Mouse (Mus musculus) E14TG2a.4 (cell line): ENCODE results near the gene Bscl2.

Source experiments
- CTCF ChIP-seq: conservative IDR thresholded peaks from 2 replicates; pipeline ENCODE4 v1.5.1; 2014; ENCODE audit warnings: low read length
- NANOG ChIP-seq: IDR thresholded peaks from 2 replicates; pipeline ENCODE4 v1.6.1; 2014; ENCODE audit warnings: borderline replicate concordance, low read length, mixed read lengths
- POU5F1 ChIP-seq: IDR thresholded peaks from 2 replicates; pipeline ENCODE4 v1.6.1; 2014; ENCODE audit warnings: low read length, borderline replicate concordance

DNA sequence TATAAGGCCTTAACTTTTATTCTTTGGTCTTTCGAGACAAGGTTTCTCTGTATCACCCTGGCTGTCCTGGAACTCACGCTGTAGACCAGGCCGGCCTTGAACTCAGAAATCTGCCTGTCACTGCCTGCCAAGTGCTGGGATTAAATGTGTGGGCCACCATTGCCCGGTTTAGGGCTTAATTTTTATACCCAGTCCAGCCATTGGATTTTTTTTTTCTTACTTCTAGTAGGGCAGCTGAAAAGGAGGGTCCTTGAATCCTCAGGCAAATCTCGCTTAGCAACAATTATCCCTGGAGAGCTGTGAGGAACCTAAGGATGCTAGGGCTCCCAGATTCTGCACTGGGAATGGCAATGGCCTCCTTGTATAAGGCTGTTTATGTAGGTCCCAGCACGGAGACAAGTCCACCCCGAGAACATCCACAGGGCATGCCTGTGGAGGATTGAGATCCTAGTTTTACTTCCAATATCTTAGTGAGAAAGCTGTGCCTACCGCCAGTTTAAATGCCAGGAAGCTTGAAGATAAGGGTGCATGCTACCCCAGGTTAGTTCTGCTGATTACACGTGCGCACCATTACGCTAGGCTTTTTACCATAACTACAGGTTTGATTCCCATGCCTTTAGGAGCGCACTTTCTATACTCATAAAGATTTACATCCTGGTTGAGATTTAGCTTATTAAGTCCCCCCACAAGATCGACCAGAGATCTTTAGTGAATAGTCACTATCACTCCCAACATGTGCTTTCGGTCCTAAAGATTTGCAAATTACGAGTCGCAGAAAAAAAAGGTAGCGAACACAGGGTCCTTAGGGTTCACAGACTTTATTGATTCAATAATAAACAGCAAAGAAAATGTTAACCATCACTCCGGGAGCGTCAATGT is 50.6 kb downstream of the Bscl2 start:
- no peak for TF ChIP-seq CTCF
- no peak for TF ChIP-seq NANOG
- TF ChIP-seq POU5F1: no peak
